Mouse (Mus musculus) forebrain, embryonic 15.5 days (tissue): Measurements from ENCODE around the gene Npr1. TPM values are rescaled to one million over a fixed set of nuclear protein-coding genes. Genes with fewer than 3 reads are reported as not detected.

Experiments used
- ATAC-seq: fragments of 200-750 bp; cut with Nextera tagmentation; replicated peaks from 2 replicates; pipeline ENCODE4 v1.8.0; 2017; ENCODE audit warnings: mild to moderate bottlenecking, moderate TSS enrichment, moderate library complexity
- H3K27ac ChIP-seq: fragments of 300-500 bp; sonication (generic); replicated peaks from 2 replicates; pipeline ENCODE4 v1.5.1; 2015; ENCODE audit warnings: mild to moderate bottlenecking, inconsistent platforms
- H3K27me3 ChIP-seq: fragments of 300-500 bp; sonication (generic); 2 replicates; pipeline ENCODE4 v1.6.1; 2015; ENCODE audit warnings: inconsistent platforms
- H3K36me3 ChIP-seq: fragments of 300-500 bp; sonication (generic); 2 replicates; pipeline ENCODE4 v1.6.1; 2015; ENCODE audit warnings: mild to moderate bottlenecking, inconsistent platforms
- H3K4me1 ChIP-seq: fragments of 300-500 bp; sonication (generic); 2 replicates; pipeline ENCODE4 v1.6.1; 2015; ENCODE audit warnings: inconsistent platforms
- H3K4me2 ChIP-seq: fragments of 300-500 bp; sonication (generic); replicated peaks from 2 replicates; pipeline ENCODE4 v1.6.1; 2015; ENCODE audit warnings: mild to moderate bottlenecking, inconsistent platforms
- H3K4me3 ChIP-seq: fragments of 300-500 bp; sonication (generic); 2 replicates; pipeline ENCODE4 v1.5.1; 2015; ENCODE audit warnings: mild to moderate bottlenecking, inconsistent platforms
- H3K9ac ChIP-seq: fragments of 300-500 bp; sonication (generic); replicated peaks from 2 replicates; pipeline ENCODE4 v1.6.1; 2015; ENCODE audit warnings: mild to moderate bottlenecking, inconsistent platforms
- H3K9me3 ChIP-seq: fragments of 300-500 bp; sonication (generic); 2 replicates; pipeline ENCODE4 v1.6.1; 2016; ENCODE audit warnings: inconsistent platforms
- WGBS: fragments of 180-500 bp; shearing (Covaris S2); methylation state at CpG from one replicate; pipeline ENCODE4 v1.1.7; 2015; ENCODE audit warnings: mixed read lengths; 5-methylcytosine and 5-hydroxymethylcytosine counted together
- polyA plus RNA-seq: library from polyadenylated mRNA; unstranded; fragments of >200 nt; fragmentation: Nextera tagmentation; extraction: Ambion mirVana; gene quantifications from 2 replicates; pipeline ENCODE4 v1.2.1, GENCODE M21; 2015

The Npr1 gene
- polyA plus RNA-seq, 1 experiment from 2014 or later: 1.6 TPM

GRCm38 (mm10) chr3:90448626-90449025 lies 17.0 kb downstream of the Npr1 start:
- H3K4me3 ChIP-seq: no peak overlapping the region
- no peak for ATAC-seq
- no peaks in the 10 kb centered on the region for H3K27me3 ChIP-seq
- H3K4me1 ChIP-seq: peaks cover 12% of the 10 kb centered on the region
- no peak overlapping the region for H3K9ac ChIP-seq
- H3K36me3 ChIP-seq: no peaks in the 10 kb centered on the region
- no peaks in the 10 kb centered on the region for H3K9me3 ChIP-seq
- no peak overlapping the region for H3K27ac ChIP-seq
- H3K4me2 ChIP-seq: no peak overlapping the region
- WGBS: 18% methylated on average over 6 of the region's 6 CpGs

GRCm38 (mm10) chr3:90447123-90447494 lies 18.6 kb downstream of the Npr1 start:
- ATAC-seq: peak; percentile 31; the same call in 1 of the 2 replicates
- 48% methylated on average over 7 of the region's 7 CpGs for WGBS

GRCm38 (mm10) chr3:90446389-90447122 lies 19.1 kb downstream of the Npr1 start:
- H3K9me3 ChIP-seq: no peaks in the 10 kb centered on the region
- peak; percentile 91 for ATAC-seq
- H3K4me1 ChIP-seq: peaks cover 12% of the 10 kb centered on the region
- H3K36me3 ChIP-seq: no peaks in the 10 kb centered on the region
- H3K4me3 ChIP-seq: peak overlapping the region; percentile 40
- H3K27me3 ChIP-seq: no peaks in the 10 kb centered on the region
- WGBS: 2% methylated on average over 17 of the region's 17 CpGs
- H3K4me2 ChIP-seq: peak overlapping the region; percentile 62
- peak overlapping the region; percentile 73 for H3K27ac ChIP-seq
- peak overlapping the region; percentile 47 for H3K9ac ChIP-seq

More at GRCm38 (mm10) chr3:90447123-90447494, 18.6 kb downstream of the Npr1 start:
- Histone ChIP-seq H3K27me3 (no peaks in the 10 kb centered on the region), H3K4me2 (peak overlapping the region; percentile 62), H3K9ac (peak overlapping the region; percentile 47), H3K4me3 (peak overlapping the region; percentile 40), H3K27ac (peak overlapping the region; percentile 73), H3K9me3 (no peaks in the 10 kb centered on the region), H3K4me1 (peaks cover 12% of the 10 kb centered on the region), H3K36me3 (no peaks in the 10 kb centered on the region)

- peak overlapping the region; percentile 62 for H3K4me2 ChIP-seq
- no peaks in the 10 kb centered on the region for H3K36me3 ChIP-seq
- WGBS: 71% methylated on average over 11 of the region's 11 CpGs
- no peaks in the 10 kb centered on the region for H3K9me3 ChIP-seq
- ATAC-seq: no peak
- peak overlapping the region; percentile 73; the same call in 1 of the 2 replicates for H3K27ac ChIP-seq
- peaks cover 12% of the 10 kb centered on the region for H3K4me1 ChIP-seq
- no peaks in the 10 kb centered on the region for H3K27me3 ChIP-seq
- H3K9ac ChIP-seq: no peak overlapping the region
- H3K4me3 ChIP-seq: peak overlapping the region; percentile 40
Measured at GRCm38 (mm10) chr3:90445417-90446200, 20.1 kb downstream of the Npr1 start.

- Histone ChIP-seq H3K4me2 (no peak overlapping the region), H3K4me3 (no peak overlapping the region), H3K36me3 (no peaks in the 10 kb centered on the region), H3K27me3 (no peaks in the 10 kb centered on the region), H3K27ac (no peak overlapping the region), H3K9me3 (no peaks in the 10 kb centered on the region), H3K9ac (no peak overlapping the region), H3K4me1 (peaks cover 12% of the 10 kb centered on the region)
- 88% methylated on average over 3 of the region's 3 CpGs for WGBS
- ATAC-seq: no peak
Measured at GRCm38 (mm10) chr3:90443977-90444376, 21.7 kb downstream of the Npr1 start.

GRCm38 (mm10) chr3:90440756-90441155 lies 24.9 kb downstream of the Npr1 start:
- WGBS: 82% methylated on average over 2 of the region's 2 CpGs

GRCm38 (mm10) chr3:90437131-90437530 lies 28.5 kb downstream of the Npr1 start:
- WGBS: 80% methylated on average over 4 of the region's 4 CpGs
- no peak overlapping the region for H3K27ac ChIP-seq
- no peak for ATAC-seq
- no peaks in the 10 kb centered on the region for H3K36me3 ChIP-seq
- no peak overlapping the region for H3K4me3 ChIP-seq
- H3K4me2 ChIP-seq: no peak overlapping the region
- H3K4me1 ChIP-seq: peaks cover 8% of the 10 kb centered on the region
- no peaks in the 10 kb centered on the region; the same call in 1 of the 2 replicates for H3K27me3 ChIP-seq
- H3K9ac ChIP-seq: no peak overlapping the region
- no peaks in the 10 kb centered on the region for H3K9me3 ChIP-seq

More at GRCm38 (mm10) chr3:90440756-90441155, 24.9 kb downstream of the Npr1 start:
- H3K4me1 ChIP-seq: no peaks in the 10 kb centered on the region; the same call in 1 of the 2 replicates
- H3K9ac ChIP-seq: no peak overlapping the region
- H3K9me3 ChIP-seq: no peaks in the 10 kb centered on the region
- H3K4me3 ChIP-seq: no peak overlapping the region
- H3K4me2 ChIP-seq: no peak overlapping the region
- no peaks in the 10 kb centered on the region for H3K36me3 ChIP-seq
- no peak overlapping the region for H3K27ac ChIP-seq
- no peak for ATAC-seq
- H3K27me3 ChIP-seq: no peaks in the 10 kb centered on the region; the same call in 1 of the 2 replicates

GRCm38 (mm10) chr3:90434073-90434730 lies 31.5 kb downstream of the Npr1 start:
- Histone ChIP-seq H3K36me3 (no peaks in the 10 kb centered on the region), H3K27me3 (no peaks in the 10 kb centered on the region; the same call in 1 of the 2 replicates), H3K27ac (peak overlapping the region; percentile 94), H3K9ac (peak overlapping the region; percentile 48; the same call in 1 of the 2 replicates), H3K4me3 (peak overlapping the region; percentile 71), H3K4me1 (peaks cover 24% of the 10 kb centered on the region), H3K4me2 (peak overlapping the region; percentile 96), H3K9me3 (no peaks in the 10 kb centered on the region)
- ATAC-seq: no peak
- 50% methylated on average over 11 of the region's 11 CpGs for WGBS

- peak; percentile 100 for ATAC-seq
- Histone ChIP-seq H3K4me3 (peak within 1 kb of the TSS; percentile 71), H3K27ac (peak within 1 kb of the TSS; percentile 94), H3K4me2 (peak within 1 kb of the TSS; percentile 96), H3K36me3 (no peaks in the 10 kb centered on the region), H3K27me3 (no peaks in the 10 kb centered on the region; the same call in 1 of the 2 replicates), H3K9ac (peak within 1 kb of the TSS; percentile 90), H3K4me1 (peaks cover 24% of the 10 kb centered on the region), H3K9me3 (no peaks in the 10 kb centered on the region)
- WGBS: under 1% methylated on average over 52 of the region's 52 CpGs
Measured at GRCm38 (mm10) chr3:90433381-90434020, 32.2 kb downstream of the Npr1 start, which contains the start of gene Ints3. Ints3 (minus strand) TSS chr3:90433622.

GRCm38 (mm10) chr3:90432811-90433219 lies 32.9 kb downstream of the Npr1 start:
- Histone ChIP-seq H3K4me3 (peak overlapping the region; percentile 71), H3K27ac (peak overlapping the region; percentile 94), H3K36me3 (no peaks in the 10 kb centered on the region), H3K4me1 (peaks cover 24% of the 10 kb centered on the region), H3K4me2 (peak overlapping the region; percentile 96), H3K9ac (peak overlapping the region; percentile 90), H3K27me3 (no peaks in the 10 kb centered on the region; the same call in 1 of the 2 replicates), H3K9me3 (no peaks in the 10 kb centered on the region)
- peak; percentile 20; the same call in 1 of the 2 replicates for ATAC-seq
- WGBS: 0% methylated on average over 12 of the region's 12 CpGs

GRCm38 (mm10) chr3:90432348-90432747 lies 33.3 kb downstream of the Npr1 start:
- H3K4me2 ChIP-seq: peak overlapping the region; percentile 96
- H3K9me3 ChIP-seq: no peaks in the 10 kb centered on the region
- 14% methylated on average over 2 of the region's 2 CpGs for WGBS
- peak overlapping the region; percentile 90 for H3K9ac ChIP-seq
- H3K4me3 ChIP-seq: peak overlapping the region; percentile 71
- ATAC-seq: no peak
- H3K4me1 ChIP-seq: peaks cover 24% of the 10 kb centered on the region
- H3K27me3 ChIP-seq: no peaks in the 10 kb centered on the region; the same call in 1 of the 2 replicates
- H3K27ac ChIP-seq: no peak overlapping the region
- no peaks in the 10 kb centered on the region for H3K36me3 ChIP-seq
